Mouse (Mus musculus) lung, postnatal 0 days (tissue): ENCODE results near the gene Igsf8. TPM values are rescaled to one million over a fixed set of nuclear protein-coding genes. Genes with fewer than 3 reads are reported as not detected.

Experiments
- ATAC-seq: fragments of 200-750 bp; cut with Nextera tagmentation; 2 replicates; pipeline ENCODE4 v1.8.0; 2017; ENCODE audit warnings: moderate library complexity
- DNase-seq: peaks from one replicate; pipeline ENCODE4 v3.0.0-alpha.2; 2016; ENCODE audit warnings: low spot score
- H3K27ac ChIP-seq: fragments of 300-500 bp; sonication (generic); 2 replicates; pipeline ENCODE4 v1.5.1; 2014; ENCODE audit warnings: antibody characterized with exemption, mild to moderate bottlenecking, low read length, mixed read lengths
- H3K27me3 ChIP-seq: fragments of 300-500 bp; sonication (generic); replicated peaks from 2 replicates; pipeline ENCODE4 v1.6.1; 2014; ENCODE audit warnings: low read length, mixed read lengths; ENCODE audit not compliant: insufficient read depth
- H3K36me3 ChIP-seq: fragments of 300-500 bp; sonication (generic); 2 replicates; pipeline ENCODE4 v1.6.1; 2014; ENCODE audit warnings: low read length, mixed read lengths; ENCODE audit not compliant: insufficient read depth
- H3K4me1 ChIP-seq: fragments of 300-500 bp; sonication (generic); 2 replicates; pipeline ENCODE4 v1.6.1; 2014; ENCODE audit warnings: antibody characterized with exemption, low read depth, low read length, mixed read lengths; ENCODE audit not compliant: insufficient read depth
- H3K4me2 ChIP-seq: fragments of 300-500 bp; sonication (generic); replicated peaks from 2 replicates; pipeline ENCODE4 v1.6.1; 2014; ENCODE audit warnings: low read depth, mild to moderate bottlenecking, low read length, moderate library complexity, mixed read lengths
- H3K4me3 ChIP-seq: fragments of 300-500 bp; sonication (generic); 2 replicates; pipeline ENCODE4 v1.5.1; 2014; ENCODE audit warnings: low read depth, low read length
- H3K9ac ChIP-seq: fragments of 300-500 bp; sonication (generic); replicated peaks from 2 replicates; pipeline ENCODE4 v1.6.1; 2014; ENCODE audit warnings: low read depth, mild to moderate bottlenecking
- H3K9me3 ChIP-seq: fragments of 300-500 bp; sonication (generic); 2 replicates; pipeline ENCODE4 v1.6.1; 2016; ENCODE audit warnings: low read length, mixed read lengths
- CTCF ChIP-seq: IDR thresholded peaks from 2 replicates; pipeline ENCODE4 v1.5.1; 2016; ENCODE audit warnings: antibody characterized with exemption, mild to moderate bottlenecking
- EP300 ChIP-seq: IDR thresholded peaks from 2 replicates; pipeline ENCODE4 v1.6.1; 2016; ENCODE audit warnings: antibody characterized with exemption, mild to moderate bottlenecking, control low read depth
- WGBS: fragments of 180-500 bp; shearing (Covaris S2); extraction: QIAGEN DNeasy Blood & Tissue Kit; methylation state at CpG from one replicate; pipeline ENCODE4 v1.1.7; 2014; 5-methylcytosine and 5-hydroxymethylcytosine counted together
- polyA plus RNA-seq: library from polyadenylated mRNA; unstranded; fragments of >200 nt; fragmentation: Nextera tagmentation; extraction: Ambion mirVana; gene quantifications from 2 replicates; pipeline ENCODE4 v1.2.1, GENCODE M21; 2015

Igsf8 gene
- polyA plus RNA-seq, 1 experiment from 2014 or later = 30.0 TPM

- no peak for ATAC-seq
- 79% methylated on average over 6 of the region's 6 CpGs for WGBS
- no peak within 1 kb of the TSS for H3K4me3 ChIP-seq
- no peak within 1 kb of the TSS for H3K4me2 ChIP-seq
- no peaks in the 10 kb centered on the region for H3K27me3 ChIP-seq
- no peak for DNase-seq
- no peaks in the 10 kb centered on the region for H3K36me3 ChIP-seq
- H3K9me3 ChIP-seq = no peaks in the 10 kb centered on the region
- TF ChIP-seq CTCF = no peak
- H3K9ac ChIP-seq = no peak within 1 kb of the TSS
- H3K4me1 ChIP-seq = no peaks in the 10 kb centered on the region
- no peak within 1 kb of the TSS for H3K27ac ChIP-seq
Observed at GRCm38 (mm10) chr1:172258314-172258713, 3.1 kb upstream of the Igsf8 start, which contains the start of gene Atp1a4. TSS of gene Atp1a4 (minus strand) at chr1:172258414.

GRCm38 (mm10) chr1:172271208-172271607 is 9.8 kb downstream of the Igsf8 start:
- H3K4me3 ChIP-seq = no peak overlapping the region
- ATAC-seq (no peak), DNase-seq (no peak)
- no peaks in the 10 kb centered on the region for H3K27me3 ChIP-seq
- H3K36me3 ChIP-seq = no peaks in the 10 kb centered on the region
- H3K4me1 ChIP-seq = no peaks in the 10 kb centered on the region
- no peak overlapping the region for H3K27ac ChIP-seq
- WGBS = 78% methylated on average over 3 of the region's 3 CpGs
- H3K9me3 ChIP-seq = no peaks in the 10 kb centered on the region
- H3K4me2 ChIP-seq = no peak overlapping the region
- TF ChIP-seq CTCF (no peak), EP300 (no peak)
- H3K9ac ChIP-seq = no peak overlapping the region

GRCm38 (mm10) chr1:172271765-172272164 is 10.3 kb downstream of the Igsf8 start:
- Histone ChIP-seq H3K4me1 (no peaks in the 10 kb centered on the region), H3K4me3 (no peak overlapping the region), H3K27me3 (no peaks in the 10 kb centered on the region), H3K27ac (no peak overlapping the region), H3K36me3 (no peaks in the 10 kb centered on the region), H3K9ac (no peak overlapping the region), H3K9me3 (no peaks in the 10 kb centered on the region), H3K4me2 (no peak overlapping the region)
- DNase-seq (no peak), ATAC-seq (no peak)
- 53% methylated on average over 10 of the region's 10 CpGs for WGBS
- TF ChIP-seq EP300 (no peak), CTCF (no peak)

GRCm38 (mm10) chr1:172273386-172273785 is 11.9 kb downstream of the Igsf8 start:
- peak; percentile 12 for DNase-seq
- WGBS = 85% methylated on average over 6 of the region's 6 CpGs
- ATAC-seq = no peak

GRCm38 (mm10) chr1:172274116-172274515 is 12.7 kb downstream of the Igsf8 start:
- no peak for ATAC-seq
- no peaks in the 10 kb centered on the region for H3K9me3 ChIP-seq
- no peak overlapping the region for H3K4me2 ChIP-seq
- no peaks in the 10 kb centered on the region for H3K27me3 ChIP-seq
- TF ChIP-seq CTCF (no peak), EP300 (no peak)
- 39% methylated on average over 5 of the region's 5 CpGs for WGBS
- no peaks in the 10 kb centered on the region for H3K36me3 ChIP-seq
- H3K9ac ChIP-seq = no peak overlapping the region
- H3K27ac ChIP-seq = no peak overlapping the region
- DNase-seq = no peak
- no peak overlapping the region for H3K4me3 ChIP-seq
- H3K4me1 ChIP-seq = no peaks in the 10 kb centered on the region

More at GRCm38 (mm10) chr1:172273386-172273785, 11.9 kb downstream of the Igsf8 start:
- Histone ChIP-seq H3K9ac (no peak overlapping the region), H3K27me3 (no peaks in the 10 kb centered on the region), H3K36me3 (no peaks in the 10 kb centered on the region), H3K9me3 (no peaks in the 10 kb centered on the region), H3K4me2 (no peak overlapping the region), H3K27ac (no peak overlapping the region), H3K4me3 (no peak overlapping the region), H3K4me1 (no peaks in the 10 kb centered on the region)
- TF ChIP-seq CTCF (no peak), EP300 (no peak)

GRCm38 (mm10) chr1:172274547-172274946 is 13.1 kb downstream of the Igsf8 start:
- no peaks in the 10 kb centered on the region for H3K36me3 ChIP-seq
- H3K4me2 ChIP-seq = no peak overlapping the region
- TF ChIP-seq EP300 = no peak
- no peak for TF ChIP-seq CTCF
- no peaks in the 10 kb centered on the region for H3K9me3 ChIP-seq
- no peak overlapping the region for H3K4me3 ChIP-seq
- H3K27ac ChIP-seq = no peak overlapping the region
- H3K27me3 ChIP-seq = no peaks in the 10 kb centered on the region
- no peak for DNase-seq
- WGBS = 81% methylated on average over 5 of the region's 5 CpGs
- no peak overlapping the region for H3K9ac ChIP-seq
- H3K4me1 ChIP-seq = no peaks in the 10 kb centered on the region
- ATAC-seq = no peak

GRCm38 (mm10) chr1:172277172-172277571 is 15.7 kb downstream of the Igsf8 start:
- 60% methylated on average over 3 of the region's 3 CpGs for WGBS
- Histone ChIP-seq H3K4me3 (no peak overlapping the region), H3K9me3 (no peaks in the 10 kb centered on the region), H3K36me3 (no peaks in the 10 kb centered on the region), H3K4me2 (no peak overlapping the region), H3K27me3 (no peaks in the 10 kb centered on the region), H3K4me1 (no peaks in the 10 kb centered on the region; the same call in 1 of the 2 replicates), H3K27ac (no peak overlapping the region), H3K9ac (no peak overlapping the region)
- ATAC-seq = no peak
- DNase-seq = no peak
- TF ChIP-seq CTCF (no peak), EP300 (no peak)
